Mouse (Mus musculus) kidney, embryonic 14.5 days (tissue): ENCODE measurements around the gene Dcun1d1. TPM values are rescaled to one million over a fixed set of nuclear protein-coding genes. Genes with fewer than 3 reads are reported as not detected.

Source experiments
- ATAC-seq: fragments of 200-750 bp; cut with Nextera tagmentation; 2 replicates; pipeline ENCODE4 v1.8.0; 2017; ENCODE audit warnings: moderate number of reproducible peaks, mild to moderate bottlenecking, moderate TSS enrichment, moderate library complexity; ENCODE audit not compliant: low FRiP score, low TSS enrichment
- H3K27ac ChIP-seq: fragments of 300-500 bp; sonication (generic); 2 replicates; pipeline ENCODE4 v1.5.1; 2014; ENCODE audit warnings: low read depth, mild to moderate bottlenecking, low read length, moderate library complexity, mixed read lengths
- H3K27me3 ChIP-seq: fragments of 300-500 bp; sonication (generic); 2 replicates; pipeline ENCODE4 v1.6.1; 2014; ENCODE audit warnings: mild to moderate bottlenecking, low read length; ENCODE audit not compliant: control insufficient read depth, insufficient read depth
- H3K36me3 ChIP-seq: fragments of 300-500 bp; sonication (generic); 2 replicates; pipeline ENCODE4 v1.6.1; 2014; ENCODE audit warnings: low read length, mixed read lengths; ENCODE audit not compliant: control insufficient read depth, insufficient read depth
- H3K4me1 ChIP-seq: fragments of 300-500 bp; sonication (generic); 2 replicates; pipeline ENCODE4 v1.6.1; 2014; ENCODE audit warnings: low read length, mixed read lengths; ENCODE audit not compliant: control insufficient read depth, insufficient read depth
- H3K4me2 ChIP-seq: fragments of 300-500 bp; sonication (generic); replicated peaks from 2 replicates; pipeline ENCODE4 v1.6.1; 2014; ENCODE audit warnings: low read depth, mild to moderate bottlenecking, low read length
- H3K4me3 ChIP-seq: fragments of 300-500 bp; sonication (generic); 2 replicates; pipeline ENCODE4 v1.5.1; 2014; ENCODE audit warnings: mild to moderate bottlenecking, low read length
- H3K9ac ChIP-seq: fragments of 300-500 bp; sonication (generic); 2 replicates; pipeline ENCODE4 v1.6.1; 2014; ENCODE audit warnings: low read depth, mild to moderate bottlenecking, low read length, moderate library complexity
- H3K9me3 ChIP-seq: fragments of 300-500 bp; sonication (generic); 2 replicates; pipeline ENCODE4 v1.6.1; 2016; ENCODE audit warnings: low read length; ENCODE audit not compliant: control insufficient read depth
- WGBS: fragments of 180-500 bp; shearing (Covaris S2); extraction: QIAGEN DNeasy Blood & Tissue Kit; methylation state at CpG from one replicate; pipeline ENCODE4 v1.1.7; 2014; 5-methylcytosine and 5-hydroxymethylcytosine counted together
- polyA plus RNA-seq: library from polyadenylated mRNA; unstranded; fragments of >200 nt; fragmentation: Nextera tagmentation; extraction: Ambion mirVana; gene quantifications from 2 replicates; pipeline ENCODE4 v1.2.1, GENCODE M21; 2014

Gene Dcun1d1
- polyA plus RNA-seq, 1 experiment from 2014 or later: 95.8 TPM

GRCm38 (mm10) chr3:35963921-35964320 is 26.7 kb upstream of the Dcun1d1 start:
- ATAC-seq: no peak
- H3K27me3 ChIP-seq: no peaks in the 10 kb centered on the region
- H3K9me3 ChIP-seq: no peaks in the 10 kb centered on the region
- H3K4me1 ChIP-seq: no peaks in the 10 kb centered on the region
- H3K4me2 ChIP-seq: no peak overlapping the region
- H3K9ac ChIP-seq: no peak overlapping the region
- no peak overlapping the region for H3K4me3 ChIP-seq
- H3K27ac ChIP-seq: no peak overlapping the region
- H3K36me3 ChIP-seq: peaks cover 29% of the 10 kb centered on the region
- 96% methylated on average over 5 of the region's 5 CpGs for WGBS

GRCm38 (mm10) chr3:35963401-35963800 is 26.2 kb upstream of the Dcun1d1 start:
- no peak overlapping the region for H3K4me3 ChIP-seq
- no peak for ATAC-seq
- no peak overlapping the region for H3K27ac ChIP-seq
- H3K9me3 ChIP-seq: no peaks in the 10 kb centered on the region
- H3K36me3 ChIP-seq: peaks cover 27% of the 10 kb centered on the region
- no peaks in the 10 kb centered on the region for H3K27me3 ChIP-seq
- H3K4me2 ChIP-seq: no peak overlapping the region
- no peak overlapping the region for H3K9ac ChIP-seq
- H3K4me1 ChIP-seq: no peaks in the 10 kb centered on the region
- 91% methylated on average over 4 of the region's 4 CpGs for whole genome bisulfite sequencing

- Histone ChIP-seq H3K9me3 (no peaks in the 10 kb centered on the region), H3K36me3 (peaks cover 27% of the 10 kb centered on the region), H3K4me1 (no peaks in the 10 kb centered on the region), H3K27me3 (no peaks in the 10 kb centered on the region), H3K4me2 (no peak overlapping the region), H3K9ac (no peak overlapping the region), H3K27ac (no peak overlapping the region), H3K4me3 (no peak overlapping the region)
- ATAC-seq: no peak
- WGBS: 94% methylated on average over 5 of the region's 5 CpGs
These were observed 25.7 kb upstream of the Dcun1d1 start for GRCm38 (mm10) chr3:35962967-35963366.

- 93% methylated on average over 3 of the region's 3 CpGs for WGBS
- peaks cover 6% of the 10 kb centered on the region for H3K36me3 ChIP-seq
- no peaks in the 10 kb centered on the region for H3K27me3 ChIP-seq
- H3K9me3 ChIP-seq: no peaks in the 10 kb centered on the region
- no peak overlapping the region for H3K9ac ChIP-seq
- no peak overlapping the region for H3K4me2 ChIP-seq
- H3K4me3 ChIP-seq: no peak overlapping the region
- H3K4me1 ChIP-seq: no peaks in the 10 kb centered on the region
- no peak for ATAC-seq
- no peak overlapping the region for H3K27ac ChIP-seq
These were observed 20.0 kb upstream of the Dcun1d1 start for GRCm38 (mm10) chr3:35957230-35957629.

- H3K4me3 ChIP-seq: no peak overlapping the region
- ATAC-seq: no peak
- no peaks in the 10 kb centered on the region for H3K9me3 ChIP-seq
- H3K4me1 ChIP-seq: no peaks in the 10 kb centered on the region
- H3K36me3 ChIP-seq: no peaks in the 10 kb centered on the region; the same call in 1 of the 2 replicates
- H3K27me3 ChIP-seq: no peaks in the 10 kb centered on the region
- 94% methylated on average over 11 of the region's 11 CpGs for WGBS
- no peak overlapping the region for H3K9ac ChIP-seq
- H3K4me2 ChIP-seq: no peak overlapping the region
- no peak overlapping the region for H3K27ac ChIP-seq
These were observed 17.8 kb upstream of the Dcun1d1 start for GRCm38 (mm10) chr3:35954901-35955575.

GRCm38 (mm10) chr3:35953816-35954215 is 16.6 kb upstream of the Dcun1d1 start:
- no peak overlapping the region for H3K27ac ChIP-seq
- H3K4me3 ChIP-seq: no peak overlapping the region
- no peaks in the 10 kb centered on the region; the same call in 1 of the 2 replicates for H3K36me3 ChIP-seq
- H3K4me2 ChIP-seq: no peak overlapping the region
- ATAC-seq: no peak
- H3K9me3 ChIP-seq: no peaks in the 10 kb centered on the region
- no peaks in the 10 kb centered on the region for H3K4me1 ChIP-seq
- no peaks in the 10 kb centered on the region for H3K27me3 ChIP-seq
- 87% methylated on average over 6 of the region's 6 CpGs for WGBS
- H3K9ac ChIP-seq: no peak overlapping the region

- Histone ChIP-seq H3K4me1 (no peaks in the 10 kb centered on the region), H3K27me3 (no peaks in the 10 kb centered on the region), H3K36me3 (no peaks in the 10 kb centered on the region), H3K4me3 (no peak overlapping the region), H3K27ac (no peak overlapping the region), H3K4me2 (no peak overlapping the region), H3K9me3 (no peaks in the 10 kb centered on the region), H3K9ac (no peak overlapping the region)
- WGBS: 10% methylated on average over 1 of the region's 1 CpGs
- ATAC-seq: no peak
These were observed 15.9 kb upstream of the Dcun1d1 start for GRCm38 (mm10) chr3:35953184-35953583.

GRCm38 (mm10) chr3:35948197-35948596 is 11.0 kb upstream of the Dcun1d1 start:
- Histone ChIP-seq H3K27me3 (no peaks in the 10 kb centered on the region), H3K4me2 (no peak overlapping the region), H3K36me3 (no peaks in the 10 kb centered on the region), H3K4me1 (no peaks in the 10 kb centered on the region), H3K9me3 (no peaks in the 10 kb centered on the region), H3K4me3 (no peak overlapping the region), H3K9ac (no peak overlapping the region), H3K27ac (no peak overlapping the region)
- ATAC-seq: no peak
- WGBS: 93% methylated on average over 7 of the region's 7 CpGs

- Histone ChIP-seq H3K27ac (no peak overlapping the region), H3K4me1 (no peaks in the 10 kb centered on the region), H3K27me3 (no peaks in the 10 kb centered on the region), H3K9me3 (no peaks in the 10 kb centered on the region), H3K4me2 (no peak overlapping the region), H3K4me3 (no peak overlapping the region), H3K9ac (no peak overlapping the region), H3K36me3 (no peaks in the 10 kb centered on the region; the same call in 1 of the 2 replicates)
- 83% methylated on average over 4 of the region's 4 CpGs for WGBS
- ATAC-seq: no peak
These were observed 3.4 kb upstream of the Dcun1d1 start for GRCm38 (mm10) chr3:35940520-35941135.
